Mouse (Mus musculus) forebrain, postnatal 0 days (tissue): ENCODE results near the gene Tprkb. TPM values are rescaled to one million over a fixed set of nuclear protein-coding genes. Genes with fewer than 3 reads are reported as not detected.
"Not testable (repeated sequence)": the region's sequence is repeated elsewhere in the genome, so short reads cannot be mapped to it uniquely, and the experiment has no call there.

Experiments used
- ATAC-seq: fragments of 200-750 bp; cut with Nextera tagmentation; 2 replicates; pipeline ENCODE4 v1.8.0; 2017; ENCODE audit warnings: mild to moderate bottlenecking, moderate library complexity
- DNase-seq: peaks from one replicate; pipeline ENCODE4 v3.0.0-alpha.2; 2015
- H3K27ac ChIP-seq: fragments of 300-500 bp; sonication (generic); 2 replicates; pipeline ENCODE4 v1.5.1; 2014; ENCODE audit warnings: low read depth, mild to moderate bottlenecking, antibody characterized with exemption, low read length, moderate library complexity, mixed read lengths
- H3K27me3 ChIP-seq: fragments of 300-500 bp; sonication (generic); 2 replicates; pipeline ENCODE4 v1.6.1; 2014; ENCODE audit warnings: mild to moderate bottlenecking, low read length, mixed read lengths; ENCODE audit not compliant: insufficient read depth
- H3K36me3 ChIP-seq: fragments of 300-500 bp; sonication (generic); 2 replicates; pipeline ENCODE4 v1.6.1; 2014; ENCODE audit warnings: mild to moderate bottlenecking, moderate library complexity; ENCODE audit not compliant: insufficient read depth
- H3K4me1 ChIP-seq: fragments of 300-500 bp; sonication (generic); 2 replicates; pipeline ENCODE4 v1.6.1; 2014; ENCODE audit warnings: antibody characterized with exemption; ENCODE audit not compliant: insufficient read depth
- H3K4me2 ChIP-seq: fragments of 300-500 bp; sonication (generic); 2 replicates; pipeline ENCODE4 v1.6.1; 2014; ENCODE audit warnings: low read depth, mild to moderate bottlenecking, moderate library complexity
- H3K4me3 ChIP-seq: fragments of 300-500 bp; sonication (generic); 2 replicates; pipeline ENCODE4 v1.5.1; 2014; ENCODE audit warnings: low read depth, low read length, mixed read lengths
- H3K9ac ChIP-seq: fragments of 300-500 bp; sonication (generic); 2 replicates; pipeline ENCODE4 v1.6.1; 2014; ENCODE audit warnings: mild to moderate bottlenecking
- H3K9me3 ChIP-seq: fragments of 300-500 bp; sonication (generic); 2 replicates; pipeline ENCODE4 v1.6.1; 2016; ENCODE audit warnings: low read length
- CTCF ChIP-seq: sonication (generic); IDR thresholded peaks from 2 replicates; pipeline ENCODE4 v1.5.1; 2016; ENCODE audit warnings: antibody characterized with exemption, control low read depth, low read depth
- WGBS: fragments of 180-500 bp; shearing (Covaris S2); extraction: QIAGEN DNeasy Blood & Tissue Kit; methylation state at CpG from one replicate; pipeline ENCODE4 v1.1.7; 2014; 5-methylcytosine and 5-hydroxymethylcytosine counted together
- polyA plus RNA-seq: library from polyadenylated mRNA; unstranded; fragments of >200 nt; fragmentation: Nextera tagmentation; extraction: Ambion mirVana; gene quantifications from 2 replicates; pipeline ENCODE4 v1.2.1, GENCODE M21; 2015
- total RNA-seq: library from RNA; depleted of rRNA; stranded (reverse); fragments of >200 nt; gene quantifications from 2 replicates; pipeline ENCODE4 v1.2.3, GENCODE M21; 2014

Tprkb gene
- total and polyA plus RNA-seq, 2 experiments from 2014 or later: 66.8 to 69.6 TPM

DNA sequence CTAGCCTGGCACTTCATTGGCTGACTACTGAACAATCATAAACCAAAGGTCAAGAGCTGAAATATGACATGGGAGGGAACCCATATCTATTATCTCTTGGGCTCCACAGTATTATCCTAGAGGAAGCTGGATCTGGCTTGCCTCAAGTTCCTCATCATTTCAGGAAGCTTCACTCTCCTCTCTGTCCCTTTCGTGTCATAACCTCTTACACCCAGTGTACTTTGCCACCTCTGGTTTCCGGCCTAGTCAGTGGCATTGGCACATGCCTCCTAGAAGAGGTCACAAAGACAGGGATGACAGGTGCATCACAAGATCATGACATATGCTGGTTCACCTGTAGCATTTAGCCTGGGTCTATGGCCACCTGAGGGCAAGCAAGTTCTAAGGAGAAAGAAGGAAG, 9.4 kb upstream of the Tprkb start:
- 97% methylated on average over 2 of the region's 2 CpGs for WGBS
- no peaks in the 10 kb centered on the region for H3K27me3 ChIP-seq
- H3K9ac ChIP-seq: no peak overlapping the region

DNA sequence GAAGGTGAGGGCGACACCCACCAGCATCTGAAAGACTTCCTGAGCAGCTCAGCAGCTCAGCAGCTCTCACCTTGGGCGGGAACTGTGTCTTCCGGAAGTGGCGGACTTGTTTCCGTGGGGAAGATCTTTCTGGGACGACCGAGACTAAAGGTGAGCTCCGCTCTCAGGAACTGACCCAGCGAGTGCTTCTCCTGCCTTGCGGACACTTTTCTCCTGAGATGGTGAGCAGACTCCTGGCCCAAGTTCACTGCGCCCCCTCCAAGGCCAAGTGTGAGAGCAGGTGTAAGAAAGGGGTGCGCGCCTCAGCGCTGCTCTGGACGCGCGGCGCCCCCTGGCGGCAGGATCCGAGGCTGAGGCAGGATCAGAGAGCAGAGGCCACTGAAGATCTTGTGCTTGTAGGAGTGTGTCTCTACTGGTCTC, 7.0 kb upstream of the Tprkb start, which contains the start of gene Nat8f4:
Gene Nat8f4, minus strand, starts transcription at position 243 of the 420 bp plus-strand sequence.
- 14% methylated on average over 20 of the region's 20 CpGs for WGBS
- H3K9ac ChIP-seq, H3K9me3 ChIP-seq, H3K27me3 ChIP-seq, H3K36me3 ChIP-seq, H3K27ac ChIP-seq, H3K4me1 ChIP-seq: not testable (repeated sequence)
- DNase-seq (peak; percentile 68), ATAC-seq (peak; percentile 76)
- H3K4me3 ChIP-seq: peak within 1 kb of the TSS; percentile 29
- H3K4me2 ChIP-seq: peak within 1 kb of the TSS; percentile 34
- TF ChIP-seq CTCF: peak; percentile 88

More for the DNA sequence above, 9.4 kb upstream of the Tprkb start:
- DNase-seq (no peak), ATAC-seq (no peak)
- H3K4me1 ChIP-seq: no peaks in the 10 kb centered on the region
- no peak overlapping the region for H3K4me3 ChIP-seq
- H3K36me3 ChIP-seq: no peaks in the 10 kb centered on the region
- TF ChIP-seq CTCF: no peak
- H3K9me3 ChIP-seq: no peaks in the 10 kb centered on the region
- H3K27ac ChIP-seq: no peak overlapping the region
- H3K4me2 ChIP-seq: no peak overlapping the region

DNA sequence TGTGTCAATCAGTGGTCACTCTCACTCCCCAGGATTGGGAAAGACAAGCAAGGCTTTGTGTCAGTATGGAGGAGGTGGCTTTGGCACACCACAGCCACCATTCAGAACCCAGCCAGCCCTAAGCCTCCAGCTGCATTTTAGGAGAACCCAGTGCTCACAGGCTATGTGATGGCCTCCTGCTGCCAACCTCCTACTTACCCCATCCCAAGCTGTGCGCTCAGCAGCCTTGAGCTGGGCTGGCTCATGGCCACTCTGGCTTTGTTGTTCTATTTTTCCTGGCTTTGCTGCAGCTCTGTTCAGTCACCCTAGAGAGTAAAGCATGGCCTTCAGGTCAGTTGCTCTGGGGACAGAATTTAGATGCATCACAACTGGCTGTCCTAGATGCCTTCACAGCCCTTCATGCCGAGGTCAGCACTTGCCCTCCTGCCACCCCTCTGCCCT, 4.7 kb upstream of the Tprkb start:
- H3K4me3 ChIP-seq, H3K4me1 ChIP-seq, H3K27me3 ChIP-seq, H3K9me3 ChIP-seq, H3K4me2 ChIP-seq, H3K36me3 ChIP-seq, H3K9ac ChIP-seq: not testable (repeated sequence)
- WGBS: 67% methylated on average over 2 of the region's 2 CpGs
- peak overlapping the region; percentile 29; the same call in 1 of the 2 replicates for H3K27ac ChIP-seq
- peak; percentile 53 for DNase-seq
- peak; percentile 90 for ATAC-seq

DNA sequence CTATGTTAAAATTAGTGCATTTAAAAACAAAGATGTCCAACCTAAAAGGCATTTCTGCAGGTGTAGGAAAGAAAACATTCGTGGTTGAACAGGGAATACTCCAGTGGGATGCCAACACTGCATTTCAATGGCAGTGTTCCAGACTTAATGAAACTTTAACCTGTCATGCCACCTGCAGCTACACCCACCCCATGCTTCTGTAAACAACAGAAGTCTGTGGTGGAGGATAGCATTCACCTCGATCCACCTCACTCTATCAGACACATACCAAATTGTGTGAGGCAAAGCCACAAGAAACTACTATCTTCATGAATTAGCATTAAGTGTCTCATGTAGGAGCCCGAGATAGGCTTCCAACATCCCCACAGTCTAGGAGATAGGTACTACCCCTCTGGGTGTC, 3.3 kb upstream of the Tprkb start:
- Histone ChIP-seq H3K4me1 (no peaks in the 10 kb centered on the region), H3K4me3 (no peak overlapping the region)
- no peak for DNase-seq

DNA sequence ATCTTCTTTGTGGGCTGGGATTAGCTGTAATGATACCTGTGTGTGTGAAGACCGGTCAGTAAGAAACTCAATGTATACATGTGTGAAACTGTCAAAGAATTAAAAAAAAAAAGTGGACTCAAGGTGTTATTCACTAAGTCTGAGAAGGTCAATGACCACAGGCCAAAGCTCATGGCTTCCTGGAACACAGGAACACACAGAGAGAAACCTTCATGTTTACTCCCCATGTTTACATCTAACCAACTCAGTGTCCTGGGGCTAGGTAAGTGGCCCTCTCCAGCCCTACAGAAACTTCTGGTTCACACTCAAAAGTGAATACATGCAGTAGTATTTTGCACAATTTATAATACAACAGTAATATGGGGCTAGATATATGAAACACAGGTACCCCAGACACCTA, 2.0 kb upstream of the Tprkb start:
- no peaks in the 10 kb centered on the region for H3K27me3 ChIP-seq
- no peak for TF ChIP-seq CTCF

More for the DNA sequence above, 3.3 kb upstream of the Tprkb start:
- TF ChIP-seq CTCF: no peak
- ATAC-seq: no peak
- Histone ChIP-seq H3K9ac (no peak overlapping the region), H3K27me3 (no peaks in the 10 kb centered on the region), H3K27ac (no peak overlapping the region), H3K9me3 (no peaks in the 10 kb centered on the region), H3K4me2 (no peak overlapping the region), H3K36me3 (no peaks in the 10 kb centered on the region)
- WGBS: 80% methylated on average over 3 of the region's 3 CpGs

DNA sequence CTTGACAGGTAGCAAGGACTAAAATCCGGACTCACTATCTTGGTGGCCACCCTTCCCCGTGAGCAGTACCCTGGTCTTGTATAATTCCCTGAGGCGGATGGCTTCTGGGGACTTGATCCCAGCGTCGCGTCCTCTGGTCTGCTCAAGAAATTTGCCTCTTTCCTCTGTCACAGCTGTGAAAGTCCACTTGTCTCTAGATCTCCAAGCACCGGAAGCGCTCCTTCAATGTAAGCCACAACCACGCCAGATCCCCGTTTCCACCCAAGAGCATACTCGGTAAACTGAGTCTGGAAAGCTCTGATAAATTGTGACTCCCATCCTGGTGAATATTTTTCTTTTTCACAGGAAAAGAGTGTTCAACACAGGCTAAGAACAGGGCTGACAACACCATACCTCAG, 3.5 kb downstream of the Tprkb start:
- H3K9me3 ChIP-seq: no peaks in the 10 kb centered on the region
- no peak for TF ChIP-seq CTCF
- 3% methylated on average over 11 of the region's 11 CpGs for WGBS
- ATAC-seq (no peak), DNase-seq (no peak)
- H3K27me3 ChIP-seq: no peaks in the 10 kb centered on the region
- peaks cover 9% of the 10 kb centered on the region for H3K4me1 ChIP-seq
- peak overlapping the region; percentile 88 for H3K27ac ChIP-seq
- H3K4me3 ChIP-seq: peak overlapping the region; percentile 57
- peak overlapping the region; percentile 67 for H3K4me2 ChIP-seq
- H3K9ac ChIP-seq: peak overlapping the region; percentile 77
- no peaks in the 10 kb centered on the region for H3K36me3 ChIP-seq

More for the DNA sequence above, 2.0 kb upstream of the Tprkb start:
- DNase-seq: no peak
- no peak overlapping the region for H3K9ac ChIP-seq
- H3K4me1 ChIP-seq: peaks cover 7% of the 10 kb centered on the region
- no peaks in the 10 kb centered on the region for H3K36me3 ChIP-seq
- H3K27ac ChIP-seq: no peak overlapping the region
- ATAC-seq: no peak
- WGBS: 90% methylated on average over 1 of the region's 1 CpGs
- H3K4me2 ChIP-seq: no peak overlapping the region
- H3K9me3 ChIP-seq: no peaks in the 10 kb centered on the region
- no peak overlapping the region for H3K4me3 ChIP-seq

DNA sequence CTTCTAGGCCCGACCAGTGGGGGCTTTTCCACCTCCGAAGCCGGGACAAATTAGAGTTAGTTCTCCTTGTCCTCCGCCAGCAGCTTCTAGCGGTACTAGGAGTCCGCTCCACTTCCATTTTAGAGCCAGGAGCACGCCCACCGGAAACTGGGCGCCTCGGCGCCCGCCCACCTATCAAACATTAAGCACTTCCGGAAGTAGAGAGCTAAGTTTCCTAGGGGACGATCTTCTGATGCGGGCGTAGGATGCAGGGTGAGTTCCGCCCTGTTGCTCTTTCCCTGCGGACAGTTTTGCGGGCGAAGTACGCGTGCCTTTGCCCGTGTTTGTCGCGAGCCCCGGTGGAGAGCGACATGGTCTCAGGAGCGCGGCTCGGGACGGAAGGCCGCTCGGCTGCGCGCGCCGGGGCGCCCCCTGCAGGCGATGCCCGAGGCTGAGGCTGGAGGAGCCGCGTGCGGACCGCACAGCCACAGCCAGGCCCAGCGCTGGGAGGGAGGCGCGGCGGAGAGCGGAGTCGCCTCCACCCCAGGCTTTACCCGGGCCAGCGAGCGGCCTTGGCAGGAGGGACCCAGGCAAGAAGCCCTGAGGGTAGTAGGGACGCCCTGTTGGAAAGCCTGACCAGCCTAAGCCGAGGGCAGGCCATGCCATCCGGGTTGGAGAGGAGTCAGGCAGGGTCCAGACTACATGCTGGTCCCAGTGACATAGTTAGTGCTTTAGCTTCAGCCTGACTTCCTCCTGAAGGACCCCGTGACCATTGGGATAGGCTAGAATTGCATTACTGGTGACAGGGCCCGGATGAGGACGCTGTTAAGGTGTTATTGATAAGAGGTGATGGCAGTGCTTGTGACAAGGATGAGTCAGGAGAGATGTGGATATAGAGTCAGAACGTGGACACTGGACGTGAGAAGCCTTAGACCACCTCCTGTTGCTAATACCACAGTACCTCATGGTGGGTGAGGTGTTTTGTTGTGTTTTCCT, 4.2 kb downstream of the Tprkb start, which contains the start of gene Nat8f1:
Gene Nat8f1, minus strand, starts transcription at position 149 of the 975 bp plus-strand sequence.
- peak within 1 kb of the TSS; percentile 57 for H3K4me3 ChIP-seq
- H3K4me2 ChIP-seq: peak within 1 kb of the TSS; percentile 67
- H3K4me1 ChIP-seq, H3K36me3 ChIP-seq, H3K9me3 ChIP-seq, H3K27me3 ChIP-seq: not testable (repeated sequence)
- ATAC-seq: peak; percentile 96
- H3K27ac ChIP-seq: peak within 1 kb of the TSS; percentile 88
- WGBS: 1% methylated on average over 58 of the region's 61 CpGs
- peak; percentile 73 for TF ChIP-seq CTCF
- peak; percentile 94 for DNase-seq
- peak within 1 kb of the TSS; percentile 77 for H3K9ac ChIP-seq
